Mouse (Mus musculus) forebrain, postnatal 0 days (tissue): ENCODE results near the gene Uqcr11. TPM values are rescaled to one million over a fixed set of nuclear protein-coding genes. Genes with fewer than 3 reads are reported as not detected.

ENCODE experiments used
- ATAC-seq: fragments of 200-750 bp; cut with Nextera tagmentation; 2 replicates; pipeline ENCODE4 v1.8.0; 2017; ENCODE audit warnings: mild to moderate bottlenecking, moderate library complexity
- DNase-seq: peaks from one replicate; pipeline ENCODE4 v3.0.0-alpha.2; 2015
- H3K27ac ChIP-seq: fragments of 300-500 bp; sonication (generic); 2 replicates; pipeline ENCODE4 v1.5.1; 2014; ENCODE audit warnings: low read depth, mild to moderate bottlenecking, antibody characterized with exemption, low read length, moderate library complexity, mixed read lengths
- H3K27me3 ChIP-seq: fragments of 300-500 bp; sonication (generic); 2 replicates; pipeline ENCODE4 v1.6.1; 2014; ENCODE audit warnings: mild to moderate bottlenecking, low read length, mixed read lengths; ENCODE audit not compliant: insufficient read depth
- H3K36me3 ChIP-seq: fragments of 300-500 bp; sonication (generic); 2 replicates; pipeline ENCODE4 v1.6.1; 2014; ENCODE audit warnings: mild to moderate bottlenecking, moderate library complexity; ENCODE audit not compliant: insufficient read depth
- H3K4me1 ChIP-seq: fragments of 300-500 bp; sonication (generic); 2 replicates; pipeline ENCODE4 v1.6.1; 2014; ENCODE audit warnings: antibody characterized with exemption; ENCODE audit not compliant: insufficient read depth
- H3K4me2 ChIP-seq: fragments of 300-500 bp; sonication (generic); 2 replicates; pipeline ENCODE4 v1.6.1; 2014; ENCODE audit warnings: low read depth, mild to moderate bottlenecking, moderate library complexity
- H3K4me3 ChIP-seq: fragments of 300-500 bp; sonication (generic); 2 replicates; pipeline ENCODE4 v1.5.1; 2014; ENCODE audit warnings: low read depth, low read length, mixed read lengths
- H3K9ac ChIP-seq: fragments of 300-500 bp; sonication (generic); 2 replicates; pipeline ENCODE4 v1.6.1; 2014; ENCODE audit warnings: mild to moderate bottlenecking
- H3K9me3 ChIP-seq: fragments of 300-500 bp; sonication (generic); 2 replicates; pipeline ENCODE4 v1.6.1; 2016; ENCODE audit warnings: low read length
- CTCF ChIP-seq: sonication (generic); IDR thresholded peaks from 2 replicates; pipeline ENCODE4 v1.5.1; 2016; ENCODE audit warnings: antibody characterized with exemption, control low read depth, low read depth
- WGBS: fragments of 180-500 bp; shearing (Covaris S2); extraction: QIAGEN DNeasy Blood & Tissue Kit; methylation state at CpG from one replicate; pipeline ENCODE4 v1.1.7; 2014; 5-methylcytosine and 5-hydroxymethylcytosine counted together
- microRNA-seq, 2 experiments: library from miRNA; unstranded; fragments of <30 nt; microRNA quantifications; one replicate each; pipeline ENCODE4; 2016
- polyA plus RNA-seq: library from polyadenylated mRNA; unstranded; fragments of >200 nt; fragmentation: Nextera tagmentation; extraction: Ambion mirVana; gene quantifications from 2 replicates; pipeline ENCODE4 v1.2.1, GENCODE M21; 2015
- total RNA-seq: library from RNA; depleted of rRNA; stranded (reverse); fragments of >200 nt; gene quantifications from 2 replicates; pipeline ENCODE4 v1.2.3, GENCODE M21; 2014; rRNA removed

Gene Uqcr11
- total and polyA plus RNA-seq, 2 experiments from 2014 or later, result 230 to 688 TPM

- H3K9ac ChIP-seq, result peak within 1 kb of the TSS; percentile 33; the same call in 1 of the 2 replicates
- H3K36me3 ChIP-seq, result no peaks in the 10 kb centered on the region
- no peak within 1 kb of the TSS for H3K27ac ChIP-seq
- H3K4me3 ChIP-seq, result peak within 1 kb of the TSS; percentile 40
- H3K4me1 ChIP-seq, result no peaks in the 10 kb centered on the region
- peaks cover 57% of the 10 kb centered on the region for H3K27me3 ChIP-seq
- 2% methylated on average over 49 of the region's 53 CpGs for WGBS
- H3K9me3 ChIP-seq, result no peaks in the 10 kb centered on the region
- ATAC-seq (peak; percentile 44; the same call in 1 of the 2 replicates), DNase-seq (no peak)
- no peak for TF ChIP-seq CTCF
- peak within 1 kb of the TSS; percentile 71 for H3K4me2 ChIP-seq
Measured at GRCm38 (mm10) chr10:80356001-80356682, 50.5 kb downstream of the Uqcr11 start, which contains the start of gene Plk5. Gene Plk5 (plus strand): TSS chr10:80356459.

- no peak overlapping the region for H3K4me2 ChIP-seq
Measured at GRCm38 (mm10) chr10:80355431-80355830, 51.2 kb downstream of the Uqcr11 start.

More at GRCm38 (mm10) chr10:80355431-80355830, 51.2 kb downstream of the Uqcr11 start:
- Histone ChIP-seq H3K27me3 (peaks cover 64% of the 10 kb centered on the region), H3K4me3 (no peak overlapping the region), H3K36me3 (no peaks in the 10 kb centered on the region), H3K4me1 (no peaks in the 10 kb centered on the region), H3K9me3 (no peaks in the 10 kb centered on the region), H3K9ac (no peak overlapping the region), H3K27ac (no peak overlapping the region)
- DNase-seq, result no peak
- no peak for ATAC-seq
- WGBS, result 8% methylated on average over 9 of the region's 9 CpGs
- TF ChIP-seq CTCF, result no peak

Small RNA genes within 50 kb of the gene (microRNA-seq; reads per million reads assigned to microRNA genes)
- 0 reads per million in 2 experiments for gene Gm22721

Other genes with a start within 250 kb of the Uqcr11 start
- 345 and 424 TPM in 2 replicates for gene Cirbp, start 240.8 kb downstream of the Uqcr11 start, total RNA-seq
- 834 and 838 TPM in 2 replicates for gene Cirbp, start 240.8 kb downstream of the Uqcr11 start, polyA plus RNA-seq
- gene 1600002K03Rik, start 233.9 kb downstream of the Uqcr11 start, total RNA-seq, result 4.2 and 5.0 TPM in 2 replicates
- gene 1600002K03Rik, start 233.9 kb downstream of the Uqcr11 start, polyA plus RNA-seq, result 5.0 and 6.0 TPM in 2 replicates
- 29.0 and 30.9 TPM in 2 replicates for gene Efna2, start 227.3 kb downstream of the Uqcr11 start, total RNA-seq
- 30.6 and 31.3 TPM in 2 replicates for gene Efna2, start 227.3 kb downstream of the Uqcr11 start, polyA plus RNA-seq
- gene Mum1, start 180.4 kb downstream of the Uqcr11 start, total RNA-seq, result 57.6 and 60.7 TPM in 2 replicates
- gene Mum1, start 180.4 kb downstream of the Uqcr11 start, polyA plus RNA-seq, result 41.1 and 50.4 TPM in 2 replicates
- gene Ndufs7, start 157.7 kb downstream of the Uqcr11 start, total RNA-seq, result 162 and 212 TPM in 2 replicates
- 343 and 394 TPM in 2 replicates for gene Ndufs7, start 157.7 kb downstream of the Uqcr11 start, polyA plus RNA-seq
- 15.2 and 18.2 TPM in 2 replicates for gene Gamt, start 145.8 kb downstream of the Uqcr11 start, total RNA-seq
- gene Gamt, start 145.8 kb downstream of the Uqcr11 start, polyA plus RNA-seq, result 20.8 and 21.8 TPM in 2 replicates
- gene Dazap1, start 145.3 kb downstream of the Uqcr11 start, total RNA-seq, result 120 and 122 TPM in 2 replicates
- 42.4 and 46.1 TPM in 2 replicates for gene Dazap1, start 145.3 kb downstream of the Uqcr11 start, polyA plus RNA-seq
- gene Rps15, start 114.4 kb downstream of the Uqcr11 start, total RNA-seq, result 1,181 and 1,718 TPM in 2 replicates
- 681 and 897 TPM in 2 replicates for gene Rps15, start 114.4 kb downstream of the Uqcr11 start, polyA plus RNA-seq
- gene Apc2, start 110.9 kb downstream of the Uqcr11 start, total RNA-seq, result 309 and 328 TPM in 2 replicates
- 85.3 and 112 TPM in 2 replicates for gene Apc2, start 110.9 kb downstream of the Uqcr11 start, polyA plus RNA-seq
- 19.2 and 22.8 TPM in 2 replicates for gene 2310011J03Rik, start 86.3 kb downstream of the Uqcr11 start, total RNA-seq
- 32.4 and 35.6 TPM in 2 replicates for gene 2310011J03Rik, start 86.3 kb downstream of the Uqcr11 start, polyA plus RNA-seq
- gene Pcsk4, start 77.3 kb downstream of the Uqcr11 start, total RNA-seq, result 3.4 and 3.8 TPM in 2 replicates
- gene Pcsk4, start 77.3 kb downstream of the Uqcr11 start, polyA plus RNA-seq, result 7.4 TPM in 2 replicates
- 1.8 and 2.7 TPM in 2 replicates for gene Reep6, start 76.9 kb downstream of the Uqcr11 start, total RNA-seq
- gene Reep6, start 76.9 kb downstream of the Uqcr11 start, polyA plus RNA-seq, result 5.1 and 6.4 TPM in 2 replicates
- gene Adamtsl5, start 58.4 kb downstream of the Uqcr11 start, total RNA-seq, result 0.31 and 0.33 TPM in 2 replicates
- gene Adamtsl5, start 58.4 kb downstream of the Uqcr11 start, polyA plus RNA-seq, result 0.70 and 0.81 TPM in 2 replicates
- 8.3 and 12.9 TPM in 2 replicates for gene Plk5, start 50.4 kb downstream of the Uqcr11 start, total RNA-seq
- gene Plk5, start 50.4 kb downstream of the Uqcr11 start, polyA plus RNA-seq, result 4.6 and 7.4 TPM in 2 replicates
- 107 and 120 TPM in 2 replicates for gene Mex3d, start 19.2 kb downstream of the Uqcr11 start, total RNA-seq
- gene Mex3d, start 19.2 kb downstream of the Uqcr11 start, polyA plus RNA-seq, result 18.3 and 18.4 TPM in 2 replicates
- gene Mbd3, start 7.3 kb downstream of the Uqcr11 start, total RNA-seq, result 37.9 and 43.9 TPM in 2 replicates
- 183 and 196 TPM in 2 replicates for gene Mbd3, start 7.3 kb downstream of the Uqcr11 start, polyA plus RNA-seq
- gene Tcf3, start 26.8 kb upstream of the Uqcr11 start, total RNA-seq, result 69.0 and 91.4 TPM in 2 replicates
- gene Tcf3, start 26.8 kb upstream of the Uqcr11 start, polyA plus RNA-seq, result 34.3 and 36.1 TPM in 2 replicates
- gene Onecut3, start 88.0 kb upstream of the Uqcr11 start, total RNA-seq, result 0.62 and 1.9 TPM in 2 replicates
- gene Onecut3, start 88.0 kb upstream of the Uqcr11 start, polyA plus RNA-seq, result 0.03 and 0.18 TPM in 2 replicates
- 0.05 and 0.38 TPM in 2 replicates for gene Atp8b3, start 132.3 kb upstream of the Uqcr11 start, total RNA-seq
- 0.16 and 0.46 TPM in 2 replicates for gene Atp8b3, start 132.3 kb upstream of the Uqcr11 start, polyA plus RNA-seq
- gene Rexo1, start 154.7 kb upstream of the Uqcr11 start, total RNA-seq, result 40.3 and 41.9 TPM in 2 replicates
- gene Rexo1, start 154.7 kb upstream of the Uqcr11 start, polyA plus RNA-seq, result 27.9 and 30.5 TPM in 2 replicates
- gene Klf16, start 170.5 kb upstream of the Uqcr11 start, total RNA-seq, result 17.9 and 18.7 TPM in 2 replicates
- 13.3 and 14.1 TPM in 2 replicates for gene Klf16, start 170.5 kb upstream of the Uqcr11 start, polyA plus RNA-seq
- gene Abhd17a, start 183.5 kb upstream of the Uqcr11 start, total RNA-seq, result 156 and 201 TPM in 2 replicates
- 154 and 155 TPM in 2 replicates for gene Abhd17a, start 183.5 kb upstream of the Uqcr11 start, polyA plus RNA-seq
- 21.0 and 24.1 TPM in 2 replicates for gene Scamp4, start 196.0 kb upstream of the Uqcr11 start, total RNA-seq
- 86.8 and 87.9 TPM in 2 replicates for gene Scamp4, start 196.0 kb upstream of the Uqcr11 start, polyA plus RNA-seq
- gene Adat3, start 196.1 kb upstream of the Uqcr11 start, total RNA-seq, result 3.0 and 4.9 TPM in 2 replicates
- gene Adat3, start 196.1 kb upstream of the Uqcr11 start, polyA plus RNA-seq, result 4.2 and 4.5 TPM in 2 replicates
- gene Gm49322, start 199.2 kb upstream of the Uqcr11 start, total RNA-seq, result 1.2 and 2.7 TPM in 2 replicates
- gene Gm49322, start 199.2 kb upstream of the Uqcr11 start, polyA plus RNA-seq, result 0.58 and 0.69 TPM in 2 replicates
- 127 and 135 TPM in 2 replicates for gene Csnk1g2, start 216.0 kb upstream of the Uqcr11 start, total RNA-seq
- gene Csnk1g2, start 216.0 kb upstream of the Uqcr11 start, polyA plus RNA-seq, result 91.8 and 94.1 TPM in 2 replicates